Mouse (Mus musculus) megakaryocyte, embryonic 14.5 days (primary cell): ENCODE measurements around the gene Ctso.

Experiments used
- FLI1 ChIP-seq: IDR thresholded peaks from 2 replicates; pipeline ENCODE4 v1.6.1; 2012; ENCODE audit warnings: low read length, inconsistent platforms, mixed read lengths
- GATA1 ChIP-seq: IDR thresholded peaks from 3 replicates; pipeline ENCODE4 v1.6.1; 2012; ENCODE audit warnings: mixed read lengths, low read length, inconsistent platforms, borderline replicate concordance

DNA sequence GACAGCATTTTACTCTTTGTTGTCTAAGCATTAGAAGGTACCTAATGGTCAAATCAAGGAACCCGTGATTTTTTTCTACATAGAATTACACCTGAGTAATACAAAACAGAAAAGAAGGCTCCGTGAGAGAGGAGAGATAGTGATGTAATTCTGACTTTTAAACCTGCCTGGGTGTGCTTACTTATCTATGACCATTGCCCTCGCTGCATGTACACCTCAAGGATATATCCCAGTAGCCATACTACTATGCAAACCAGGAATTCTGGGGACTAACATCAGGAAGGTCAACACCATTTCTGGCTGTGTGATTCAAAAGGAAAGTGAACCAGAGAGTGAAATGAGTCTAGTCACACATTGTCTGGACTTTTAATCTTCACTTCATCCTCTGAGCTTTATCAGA lies 9.9 kb downstream of the Ctso start:
- no peak for TF ChIP-seq GATA1
- TF ChIP-seq FLI1 = no peak
